Mouse (Mus musculus): ENCODE data around the gene Bcdin3d.

The Bcdin3d gene

DNA sequence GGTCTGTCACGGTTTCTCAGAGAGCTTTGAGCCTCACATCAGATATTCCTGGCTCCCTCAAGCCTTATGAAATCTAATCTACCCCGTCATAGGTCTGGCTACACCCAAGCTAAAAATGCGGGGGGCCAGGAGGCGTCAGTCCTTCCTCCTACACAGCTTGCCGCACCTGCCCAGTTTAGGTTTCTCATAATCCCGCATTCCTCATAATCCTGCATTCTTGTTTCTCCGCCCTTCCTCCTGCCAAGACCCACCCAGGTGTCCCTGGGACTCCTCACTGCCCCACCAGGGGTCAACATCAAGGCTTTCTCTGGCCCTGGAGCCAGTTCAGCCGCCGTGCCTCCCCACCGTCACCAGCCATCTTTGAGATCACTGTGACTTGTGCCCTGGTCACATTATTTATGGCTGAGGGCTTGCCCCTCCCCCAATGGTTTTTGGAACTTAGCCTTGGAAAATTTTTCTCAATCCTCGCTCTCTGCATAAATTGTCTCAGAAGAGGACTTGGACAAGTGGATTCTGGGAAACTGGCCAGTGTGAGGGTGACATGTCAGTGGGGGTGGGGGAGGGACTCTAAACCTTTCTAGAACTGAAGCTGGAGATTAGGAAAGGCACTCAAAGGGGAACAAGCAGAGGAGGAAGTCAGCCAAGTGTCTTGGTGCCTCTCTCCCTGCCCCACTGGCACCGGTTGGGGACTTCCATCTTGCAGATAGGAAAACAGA lies 23.2 kb upstream of the Bcdin3d start:
- POLR2A ChIA-PET: interaction anchor here in 2 of 4 experiments (0.5 to 1.8 kb wide), 5 partner anchors 12 to 139 kb away, joined by 3 to 4 read pairs (median 3); no protein-coding TSS in a partner anchor
- CTCF ChIA-PET: interaction anchor here in 3 of 4 experiments (0.5 to 3.1 kb wide), 18 partner anchors 24 to 274 kb away, joined by 3 to 21 read pairs (median 4); no protein-coding TSS in a partner anchor

DNA sequence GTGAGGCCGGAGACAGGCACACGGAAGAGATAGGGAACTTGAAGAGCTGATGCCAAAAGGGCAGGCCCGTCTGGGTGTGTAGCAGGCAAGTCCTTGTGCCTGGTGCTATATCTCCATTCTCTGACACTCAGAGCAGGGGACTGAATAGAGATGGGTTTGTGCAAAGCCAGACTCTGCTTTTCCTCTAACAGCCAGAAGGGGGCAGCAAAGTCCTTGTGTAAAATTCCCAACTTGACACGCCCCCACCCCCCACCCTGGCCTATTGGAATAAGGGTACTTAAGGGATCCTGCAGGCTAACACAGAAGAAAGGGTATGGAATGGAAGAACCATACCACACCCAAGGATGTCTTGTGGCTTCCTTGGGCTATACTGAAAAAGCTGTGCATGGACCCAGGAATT lies 22.5 kb upstream of the Bcdin3d start:
- CTCF ChIA-PET: interaction anchor here in 3 of 4 experiments (0.5 to 3.1 kb wide), 16 partner anchors 25 to 275 kb away, joined by 3 to 21 read pairs (median 3); no protein-coding TSS in a partner anchor
- POLR2A ChIA-PET: interaction anchor here in 1 of 4 experiments (1.1 to 1.8 kb wide), 2 partner anchors 11 to 87 kb away, joined by 3 to 4 read pairs; no protein-coding TSS in a partner anchor

DNA sequence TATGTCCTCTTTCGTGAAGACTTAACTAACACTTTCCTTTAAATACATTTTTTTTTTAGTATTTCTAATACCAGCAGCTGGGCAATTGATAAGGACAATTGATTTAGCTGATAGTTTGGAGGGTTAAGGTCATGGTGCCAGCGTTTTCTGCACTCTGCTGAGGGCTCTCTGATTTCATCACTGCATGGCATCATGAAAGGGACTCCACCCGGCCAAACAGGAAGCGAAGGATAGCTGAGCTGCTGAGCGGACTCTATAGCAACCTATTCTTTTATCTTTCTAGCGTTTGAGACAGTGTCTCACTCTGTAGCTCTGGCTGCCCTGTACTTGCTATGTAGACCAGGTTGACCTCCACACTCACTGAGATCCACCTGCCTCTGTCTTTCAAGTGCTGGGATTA lies 10.2 kb upstream of the Bcdin3d start:
- CTCF ChIA-PET: interaction anchor here in 2 of 4 experiments (0.6 to 1.5 kb wide), 2 partner anchors 14 to 62 kb away, joined by 6 read pairs; no protein-coding TSS in a partner anchor
- POLR2A ChIA-PET: interaction anchor here in 2 of 4 experiments (1.1 to 2.7 kb wide), 2 partner anchors 10 kb away, joined by 3 to 11 read pairs; partner anchors contain the start of gene Bcdin3d (in 2 of the 2)

DNA sequence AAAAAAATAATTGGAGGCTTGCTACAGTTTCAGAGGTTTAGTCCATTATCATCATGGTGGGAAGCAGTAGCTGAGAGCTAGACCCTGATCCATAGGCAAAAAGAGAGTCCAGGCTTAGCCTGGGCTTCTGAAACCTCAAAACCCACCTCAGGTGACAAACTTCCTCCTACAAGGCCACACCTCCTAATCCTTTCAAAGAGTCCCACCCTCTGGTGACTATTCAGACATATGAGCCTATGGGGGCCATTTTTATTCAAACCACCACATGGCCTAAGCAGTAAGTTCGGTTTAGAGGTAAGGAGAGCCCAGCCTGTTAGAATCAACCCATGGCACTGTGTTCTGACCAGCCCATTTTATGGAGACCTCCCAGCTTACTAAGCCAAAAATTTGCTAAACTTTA lies 1.3 kb upstream of the Bcdin3d start:
- POLR2A ChIA-PET: interaction anchor here in 2 of 4 experiments (0.7 to 4.6 kb wide), 7 partner anchors 11 to 178 kb away, joined by 3 to 14 read pairs (median 8); partner anchors contain the start of gene Tmbim6 (in 1 of the 2)
- CTCF ChIA-PET: interaction anchor here in 2 of 4 experiments (1.4 to 5.3 kb wide), 3 partner anchors 55 to 203 kb away, joined by 4 to 36 read pairs (median 6); no protein-coding TSS in a partner anchor

DNA sequence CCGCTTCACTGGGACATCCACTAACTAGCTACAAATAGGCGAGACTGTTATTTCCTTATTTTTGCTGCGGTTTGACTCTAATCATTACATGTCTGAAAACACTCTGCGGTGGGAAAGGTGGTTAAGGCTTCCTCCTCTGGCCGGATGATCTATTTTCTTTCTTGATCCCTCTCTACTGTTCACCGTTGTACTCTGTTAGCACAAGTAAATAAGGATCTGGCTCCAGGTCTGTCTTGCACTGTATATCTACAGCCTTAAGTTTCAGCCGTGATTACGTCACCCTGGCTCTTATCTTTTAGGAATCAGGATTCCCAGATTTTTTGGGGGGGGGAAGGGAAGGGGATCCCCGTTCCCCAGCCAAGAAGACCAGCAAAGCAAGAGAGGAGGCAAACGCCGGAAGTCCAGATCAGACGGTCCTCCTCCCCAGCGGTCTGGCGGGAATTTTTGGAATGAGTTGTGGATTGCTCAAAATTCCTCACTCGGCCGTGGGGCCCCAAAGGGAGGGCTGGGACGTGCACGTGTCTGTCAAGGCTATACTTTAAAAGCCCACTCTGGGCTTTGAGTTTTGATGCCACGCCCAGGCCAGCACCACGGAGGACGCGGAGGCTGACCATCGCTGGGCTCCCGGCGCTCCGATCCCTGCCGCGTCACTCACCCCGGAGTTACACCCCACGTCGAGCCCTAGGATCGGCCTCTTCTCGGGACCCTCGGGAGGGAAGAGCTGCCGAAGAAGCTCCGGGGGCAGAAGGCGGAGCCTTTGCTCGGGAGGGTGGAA lies 542 bp downstream of the Bcdin3d start:
- POLR2A ChIA-PET: interaction anchor here in 2 of 4 experiments (1.0 to 4.6 kb wide), 18 partner anchors 10 to 180 kb away, joined by 3 to 14 read pairs (median 6); partner anchors contain the start of genes Nckap5l (in 2 of the 2), Tmbim6 (in 2 of the 2) and Racgap1 (in 1 of the 2)
- CTCF ChIA-PET: interaction anchor here in 3 of 4 experiments (0.6 to 6.8 kb wide), 10 partner anchors 16 to 218 kb away, joined by 3 to 92 read pairs (median 3); partner anchors contain the start of gene Nckap5l (in 1 of the 3)

DNA sequence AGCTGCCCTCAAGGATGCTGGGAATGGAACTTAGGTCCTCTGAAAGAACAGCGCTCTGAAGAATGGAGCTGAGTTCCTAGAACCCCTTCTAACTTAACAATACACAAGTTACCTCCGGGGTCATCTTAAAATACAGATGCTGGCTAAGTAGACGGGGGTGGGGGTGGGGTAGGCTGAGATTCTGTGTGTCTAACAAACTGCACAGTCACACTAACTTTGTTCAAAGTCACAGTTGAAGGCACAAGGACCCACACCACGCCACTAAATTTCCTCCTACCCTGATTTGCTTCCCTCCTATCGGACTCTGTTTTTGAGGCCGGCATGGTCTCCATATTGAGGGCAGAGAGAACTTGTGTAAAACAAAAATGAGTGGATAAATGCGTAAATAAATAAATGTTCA lies 1.6 kb downstream of the Bcdin3d start:
- ChIA-PET POLR2A (interaction anchor here (0.5 to 4.6 kb wide), 20 partner anchors 14 to 483 kb away, joined by 3 to 14 read pairs (median 5); partner anchors contain the start of genes Nckap5l (in 2 of the 4) and Tmbim6 (in 2 of the 4)), CTCF (interaction anchor here (0.5 to 6.8 kb wide), 11 partner anchors 53 to 457 kb away, joined by 3 to 92 read pairs (median 4); no protein-coding TSS in a partner anchor)

DNA sequence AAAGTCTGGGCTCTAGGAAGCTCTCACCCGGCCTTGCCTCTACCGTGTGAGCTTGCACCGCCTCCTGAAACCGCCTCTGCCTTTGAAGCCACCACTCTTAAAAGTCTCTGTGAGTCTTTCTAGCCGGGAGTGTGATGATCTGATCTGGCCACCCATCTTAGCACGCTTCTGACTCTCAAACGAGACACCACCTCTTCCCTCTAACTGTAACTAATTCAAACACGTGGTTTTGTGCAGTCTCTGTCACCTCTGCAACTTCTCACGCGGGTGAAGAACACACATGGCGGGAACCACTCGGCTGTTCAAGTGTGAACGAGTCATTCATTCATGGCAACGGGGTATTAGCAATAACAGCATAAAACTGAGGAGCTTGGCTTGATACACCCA lies 2.9 kb downstream of the Bcdin3d start:
- CTCF ChIA-PET: interaction anchor here (0.6 to 6.8 kb wide), 55 partner anchors 10 to 1798 kb away, joined by 3 to 92 read pairs (median 4); partner anchors contain the start of genes Nckap5l (in 2 of the 4), Aqp6 (in 1 of the 4), C1ql4 (in 1 of the 4) and Cox14 (in 1 of the 4)
- POLR2A ChIA-PET: interaction anchor here (0.6 to 3.0 kb wide), 22 partner anchors 14 to 539 kb away, joined by 3 to 19 read pairs (median 4); partner anchors contain the start of genes Nckap5l (in 2 of the 4), Cox14 (in 1 of the 4), Racgap1 (in 1 of the 4) and Tuba1c (in 1 of the 4)

DNA sequence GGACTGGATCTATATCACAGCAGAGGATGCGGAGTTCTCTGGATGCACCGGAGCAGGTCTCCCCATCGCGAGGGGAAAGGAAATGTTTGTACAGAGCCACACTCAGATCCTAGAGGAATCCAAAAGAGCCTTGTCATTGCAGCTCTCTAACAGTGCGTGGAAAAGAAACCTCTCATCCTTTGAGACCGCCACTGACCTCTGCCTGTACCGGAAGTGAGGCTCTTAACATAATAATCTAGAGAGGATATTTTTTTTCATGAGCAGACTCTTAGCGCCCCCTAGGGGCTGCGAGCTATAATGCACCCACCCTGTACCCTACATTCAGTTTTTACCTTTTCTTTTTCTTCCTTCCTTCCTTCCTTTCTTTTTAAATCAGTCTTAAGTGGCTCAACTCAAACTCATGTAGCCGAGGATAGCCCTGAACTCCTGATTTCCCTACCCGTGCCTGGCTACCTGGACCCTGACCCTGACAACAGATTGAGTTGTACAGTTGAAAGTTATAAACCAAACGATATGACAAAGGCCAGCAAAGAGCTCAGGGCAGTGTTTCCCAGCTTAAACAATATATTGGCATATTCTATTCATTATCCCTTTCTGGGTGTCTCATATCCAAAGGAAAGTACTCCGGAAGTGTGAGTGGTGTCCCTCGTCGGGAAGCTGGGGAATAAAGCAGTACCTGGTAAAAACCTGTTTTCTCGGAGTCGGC lies 3.4 kb downstream of the Bcdin3d start:
- ChIA-PET CTCF (interaction anchor here (0.6 to 6.8 kb wide), 65 partner anchors 9 to 1799 kb away, joined by 3 to 92 read pairs (median 4); partner anchors contain the start of genes Nckap5l (in 3 of the 4), Cox14 (in 2 of the 4), Aqp6 (in 1 of the 4) and C1ql4 (in 1 of the 4)), POLR2A (interaction anchor here (0.6 to 3.0 kb wide), 27 partner anchors 13 to 539 kb away, joined by 3 to 19 read pairs (median 4); partner anchors contain the start of genes Nckap5l (in 2 of the 4), Cox14 (in 1 of the 4), Racgap1 (in 1 of the 4) and Tmbim6 (in 1 of the 4))

DNA sequence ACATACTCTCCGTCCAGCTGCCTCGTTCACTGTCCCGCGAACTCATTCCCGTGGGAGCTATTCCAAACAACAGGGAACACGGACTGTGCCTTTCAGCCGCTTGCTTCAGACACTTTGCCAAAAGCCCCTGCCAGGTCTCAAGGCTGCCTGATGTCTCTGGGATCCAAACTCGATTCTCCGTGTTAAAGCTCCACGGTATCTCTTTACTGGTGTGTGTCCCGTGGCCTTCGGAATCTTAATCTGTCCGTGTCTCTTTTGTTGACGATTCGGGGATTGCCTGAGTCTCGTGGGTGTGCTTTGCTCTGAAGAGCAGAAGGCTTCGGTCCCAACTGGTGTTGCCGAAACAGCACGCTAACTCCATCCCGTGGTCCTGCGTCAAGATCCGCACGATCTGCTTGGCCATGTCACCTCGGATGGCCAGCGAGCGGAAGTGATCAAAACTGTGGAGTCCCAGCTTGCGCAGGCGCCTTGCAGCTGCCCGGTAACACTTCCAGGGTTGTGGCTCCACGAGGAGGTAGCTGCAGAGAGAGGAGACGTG lies 4.2 kb downstream of the Bcdin3d start:
- POLR2A ChIA-PET: interaction anchor here (0.6 to 3.0 kb wide), 24 partner anchors 9 to 536 kb away, joined by 3 to 19 read pairs (median 4); partner anchors contain the start of genes Nckap5l (in 2 of the 4), Cox14 (in 1 of the 4), Tuba1b (in 1 of the 4) and Tuba1c (in 1 of the 4)
- CTCF ChIA-PET: interaction anchor here (0.5 to 6.8 kb wide), 39 partner anchors 12 to 907 kb away, joined by 3 to 92 read pairs (median 4); partner anchors contain the start of genes Nckap5l (in 3 of the 4), Cox14 (in 2 of the 4) and Faim2 (in 1 of the 4)

DNA sequence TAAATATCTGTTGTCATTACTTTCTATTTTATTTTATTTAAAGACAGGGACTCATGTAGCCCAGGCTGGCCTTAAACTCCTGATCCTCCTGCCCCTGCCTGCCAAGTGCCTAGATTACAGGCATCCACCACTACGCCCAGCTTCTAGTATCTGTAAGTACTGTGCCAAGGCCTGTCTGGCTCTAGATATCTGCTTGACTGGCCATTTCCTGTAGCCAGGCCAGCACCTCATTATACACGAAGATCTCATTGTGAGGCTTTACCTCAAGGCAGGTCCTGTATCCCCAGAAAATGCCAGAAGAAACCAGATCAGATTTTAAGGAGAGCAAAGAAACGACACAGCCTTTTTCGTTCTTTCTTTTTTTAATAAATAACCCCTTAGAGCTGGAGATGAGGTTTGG lies 4.8 kb downstream of the Bcdin3d start:
- CTCF ChIA-PET: interaction anchor here (0.5 to 6.8 kb wide), 23 partner anchors 11 to 907 kb away, joined by 3 to 92 read pairs (median 4); partner anchors contain the start of genes Nckap5l (in 2 of the 4), Cox14 (in 1 of the 4) and Faim2 (in 1 of the 4)
- POLR2A ChIA-PET: interaction anchor here (0.7 to 3.0 kb wide), 17 partner anchors 8 to 535 kb away, joined by 3 to 19 read pairs (median 4); partner anchors contain the start of genes Nckap5l (in 2 of the 4), Cox14 (in 1 of the 4) and Tuba1b (in 1 of the 4)

DNA sequence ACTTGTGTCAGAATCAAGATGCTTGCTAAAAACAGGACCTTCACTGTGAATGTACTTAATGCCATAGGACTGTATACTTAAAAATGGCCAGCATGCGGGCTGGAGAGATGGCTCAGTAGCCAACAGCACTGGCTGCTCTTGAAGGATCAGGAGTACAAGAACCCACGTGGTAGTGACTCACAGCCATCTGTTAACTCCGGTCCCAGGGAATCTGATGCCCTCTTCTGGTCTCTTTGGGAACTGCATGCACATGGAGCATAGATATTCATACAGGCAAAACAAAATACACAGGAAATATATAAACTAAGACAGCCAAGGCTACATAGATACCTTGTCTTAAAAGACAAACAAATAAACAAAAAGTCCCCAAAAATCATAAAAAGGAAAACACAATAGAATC lies 5.5 kb downstream of the Bcdin3d start:
- CTCF ChIA-PET: interaction anchor here in 3 of 4 experiments (0.6 to 6.8 kb wide), 8 partner anchors 11 to 362 kb away, joined by 3 to 92 read pairs (median 4); partner anchors contain the start of gene Nckap5l (in 1 of the 3)

DNA sequence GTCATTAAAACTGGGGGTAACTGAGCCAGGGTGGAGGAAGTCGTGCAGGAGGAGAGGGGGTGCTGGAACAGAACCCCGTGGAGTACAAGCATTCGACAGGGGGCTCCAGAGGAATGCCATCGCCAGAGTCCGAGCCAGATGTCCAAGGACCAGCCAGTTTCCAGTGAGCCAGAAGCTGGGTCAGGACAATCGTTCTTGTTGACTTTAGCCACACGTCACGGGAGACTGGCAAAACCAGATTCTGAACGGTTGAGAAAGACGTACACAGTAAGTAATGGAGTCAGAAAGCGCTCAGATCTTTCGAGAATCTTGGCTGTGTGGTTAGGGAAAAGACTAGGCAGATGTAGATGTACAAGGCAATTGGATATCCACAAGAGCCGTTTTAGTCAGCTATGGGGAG lies 11.3 kb downstream of the Bcdin3d start:
- POLR2A ChIA-PET: interaction anchor here in 1 of 4 experiments (0.7 kb wide), 1 partner anchor 125 kb away, joined by 3 read pairs; no protein-coding TSS in a partner anchor
- CTCF ChIA-PET: interaction anchor here in 1 of 4 experiments (0.6 kb wide), 1 partner anchor 51 kb away, joined by 3 read pairs; no protein-coding TSS in a partner anchor

More for the DNA sequence above, 5.5 kb downstream of the Bcdin3d start:
- POLR2A ChIA-PET: interaction anchor here in 2 of 4 experiments (1.2 to 3.0 kb wide), 7 partner anchors 8 to 195 kb away, joined by 3 to 15 read pairs (median 5); partner anchors contain the start of gene Tmbim6 (in 1 of the 2)

DNA sequence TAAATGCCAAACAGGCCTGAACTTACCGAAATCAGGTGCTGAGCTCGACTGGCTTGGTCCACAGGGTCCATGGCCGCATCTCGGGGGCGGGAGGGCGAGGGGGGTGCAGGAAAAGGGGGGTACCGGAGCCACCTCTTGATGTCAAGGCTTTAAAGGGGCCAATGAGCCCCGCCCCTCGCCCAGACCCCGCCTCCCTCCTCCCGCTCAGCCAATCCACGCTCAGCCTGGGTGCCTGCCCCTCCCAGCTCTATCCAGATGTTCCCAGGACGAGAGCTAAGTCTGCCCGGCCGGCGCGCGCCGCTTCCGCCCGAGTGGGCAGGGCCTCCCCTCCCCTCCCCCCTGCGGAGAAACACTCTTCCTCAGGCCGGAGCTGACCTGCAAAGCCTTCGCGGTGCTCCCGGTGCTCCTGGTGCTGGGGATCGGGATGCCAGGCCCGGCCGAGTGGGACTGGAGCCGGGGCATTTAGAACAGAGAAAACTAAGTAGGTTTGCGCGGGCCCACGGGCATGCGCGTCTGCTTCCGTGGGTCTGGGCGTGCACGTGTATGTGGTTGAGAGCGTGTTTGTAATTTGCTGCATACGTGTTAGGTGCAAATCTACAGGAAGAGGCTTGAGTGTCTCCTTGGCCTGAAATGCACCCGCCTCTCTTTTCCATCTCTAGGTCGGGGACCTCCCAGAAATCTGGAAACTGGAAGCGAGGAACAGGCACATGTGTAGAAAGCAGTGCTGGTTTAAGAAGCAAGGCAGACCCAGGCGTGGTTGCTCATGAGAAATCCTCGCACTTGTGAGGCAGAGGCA lies 16.7 kb downstream of the Bcdin3d start, which contains the start of gene Nckap5l:
Gene Nckap5l, minus strand, starts transcription at position 143 of the 796 bp plus-strand sequence.
- ChIA-PET POLR2A (interaction anchor here (0.5 to 2.4 kb wide), 54 partner anchors 8 to 1774 kb away, joined by 3 to 17 read pairs (median 4); partner anchors contain the start of genes Racgap1 (in 2 of the 4), Tmbim6 (in 2 of the 4), Tuba1c (in 2 of the 4) and Bcdin3d (in 1 of the 4)), CTCF (interaction anchor here (0.5 to 2.2 kb wide), 27 partner anchors 9 to 1662 kb away, joined by 3 to 15 read pairs (median 4); partner anchors contain the start of genes Bcdin3d (in 1 of the 4), Prpf40b (in 1 of the 4), Tmbim6 (in 1 of the 4) and Tuba1c (in 1 of the 4))

DNA sequence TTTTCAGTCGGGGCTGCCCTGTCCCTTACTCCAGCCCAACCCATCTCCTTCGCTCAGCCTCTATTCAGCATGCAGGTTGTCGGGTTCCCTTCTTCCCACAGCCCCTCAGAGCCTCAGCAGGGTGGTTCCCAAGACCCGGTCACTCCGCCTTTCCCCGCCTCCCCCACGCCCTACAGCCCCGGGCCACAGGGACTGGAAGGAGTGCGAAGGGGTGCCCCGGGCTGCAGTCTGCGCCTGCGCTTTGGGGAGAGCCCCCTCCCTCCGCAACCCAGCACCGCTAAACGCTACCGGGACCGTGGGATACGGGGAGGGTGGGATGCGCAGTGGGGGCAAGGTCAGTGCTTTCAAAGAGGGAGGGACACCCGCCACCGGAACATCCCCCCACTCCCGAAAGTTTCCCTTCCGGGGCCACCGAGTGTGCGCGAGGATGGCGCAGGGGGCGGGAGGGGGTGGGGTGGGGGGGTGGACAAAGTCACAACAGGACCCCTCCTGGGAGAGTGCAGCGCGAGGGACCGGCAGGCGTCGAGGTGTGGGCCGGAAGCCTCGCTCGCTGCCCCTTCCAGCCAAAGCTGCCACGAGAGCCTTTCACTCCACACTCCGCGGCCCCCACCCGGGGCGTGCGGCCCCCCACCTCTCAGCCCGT lies 17.4 kb downstream of the Bcdin3d start:
- POLR2A ChIA-PET: interaction anchor here in 3 of 4 experiments (0.6 to 2.4 kb wide), 35 partner anchors 8 to 1774 kb away, joined by 3 to 17 read pairs (median 5); partner anchors contain the start of genes Tmbim6 (in 2 of the 3), Bcdin3d (in 1 of the 3), Mcrs1 (in 1 of the 3) and Prpf40b (in 1 of the 3)
- CTCF ChIA-PET: interaction anchor here (0.5 to 2.2 kb wide), 19 partner anchors 9 to 1662 kb away, joined by 3 to 15 read pairs (median 4); partner anchors contain the start of genes Bcdin3d (in 1 of the 4) and Tuba1c (in 1 of the 4)

Measured in embryonic stem cell, embryonic (primary cell).